Mouse (Mus musculus): ENCODE data around the gene Akap2. TPM values are rescaled to one million over a fixed set of nuclear protein-coding genes. Genes with fewer than 3 reads are reported as not detected.

The Akap2 gene
- polyA plus RNA-seq, 1 experiment from 2014 or later = 13.0 TPM

- ATAC-seq (ENCODE audit: low FRiP score) (no peak), DNase-seq (ENCODE audit: low spot score) (no peak)
- Histone ChIP-seq H3K9me3 (ENCODE audit: control insufficient read depth, low read length) (no peaks in the 10 kb centered on the region), H3K27ac (no peak overlapping the region), H3K27me3 (ENCODE audit: control insufficient read depth, insufficient read depth, low read length) (no peaks in the 10 kb centered on the region), H3K4me2 (replicated peaks) (no peak overlapping the region), H3K9ac (no peak overlapping the region), H3K4me3 (replicated peaks; ENCODE audit: low read length) (no peak overlapping the region), H3K36me3 (replicated peaks; ENCODE audit: control insufficient read depth, insufficient read depth) (peaks cover 41% of the 10 kb centered on the region), H3K4me1 (replicated peaks; ENCODE audit: control insufficient read depth, insufficient read depth, low read length) (no peaks in the 10 kb centered on the region)
- 97% methylated on average over 2 of the region's 2 CpGs for WGBS
Measured at GRCm38 (mm10) chr4:57942892-57943291, 225.4 kb downstream of the Akap2 start.

Other genes with a start within 250 kb of the Akap2 start
- 12.1 and 12.6 TPM in 2 replicates for gene Pakap, start 149.5 kb upstream of the Akap2 start, polyA plus RNA-seq (2014; fragmentation: Nextera tagmentation; extraction: Ambion mirVana)
- 0.07 and 0.21 TPM in 2 replicates for gene D630039A03Rik, start 198.6 kb downstream of the Akap2 start, polyA plus RNA-seq (2014; fragmentation: Nextera tagmentation; extraction: Ambion mirVana)
- 300 and 316 TPM in 2 replicates for gene Txn1, start 238.8 kb downstream of the Akap2 start, polyA plus RNA-seq (2014; fragmentation: Nextera tagmentation; extraction: Ambion mirVana)